ENCODE assay signal across 7 mouse cellular contexts in genomic region chr13:21733466-21733865, GRCm38 (mm10). TPM values are rescaled to one million over a fixed set of nuclear protein-coding genes. Genes with fewer than 3 reads are reported as not detected.
DNase-seq lines count a peak whose midpoint lies in the region; ATAC-seq and TF ChIP-seq lines count a peak whose summit lies in the region.

No protein-coding gene starts in this region.

- no peaks in the 10 kb centered on the region for H3K36me3 ChIP-seq in lung, postnatal 0 days (ENCODE audit: insufficient read depth, low read length)
- no peaks in the 10 kb centered on the region for H3K36me3 ChIP-seq in midbrain, embryonic 12.5 days

- H3K9ac ChIP-seq in lung, postnatal 0 days (replicated peaks; ENCODE audit: low read depth): no peak overlapping the region
- no peak overlapping the region for H3K9ac ChIP-seq in midbrain, embryonic 12.5 days (replicated peaks)

- no peak for DNase-seq in lung, postnatal 0 days (ENCODE audit: low spot score)
- no peak for DNase-seq in lung, adult 2 months
- peak; percentile 43 for DNase-seq in forelimb bud, embryonic 11.5 days (ENCODE audit: low read depth, low spot score)
- no peak for DNase-seq in left cerebral cortex, adult 2 months (ENCODE audit: extremely low spot score in 1 of 2, low spot score in 2 of 2)
- DNase-seq in layer of hippocampus, postnatal 14 days (ENCODE audit: low spot score in 2 of 2): no peak

- no peaks in the 10 kb centered on the region for H3K4me1 ChIP-seq in lung, postnatal 0 days (ENCODE audit: insufficient read depth, low read depth, low read length)
- H3K4me1 ChIP-seq in lung, adult 2 months (ENCODE audit: control insufficient read depth, insufficient read depth, low read length): no peaks in the 10 kb centered on the region
- H3K4me1 ChIP-seq in midbrain, embryonic 12.5 days: peaks cover 5% of the 10 kb centered on the region; the same call in 1 of the 2 replicates

- TF ChIP-seq CTCF in lung, postnatal 0 days (IDR thresholded peaks at IDR 0.05): peak; percentile 18; the same call in 1 of the 2 replicates
- TF ChIP-seq CTCF in lung, adult 2 months (IDR thresholded peaks at IDR 0.05; ENCODE audit: insufficient read depth, low read length): no peak
- no peak; the same call in 1 of the 2 replicates for TF ChIP-seq CTCF in left cerebral cortex, adult 2 months (IDR thresholded peaks at IDR 0.05)

- no peak overlapping the region for H3K4me2 ChIP-seq in lung, postnatal 0 days (replicated peaks; ENCODE audit: low read depth, low read length)
- no peak overlapping the region for H3K4me2 ChIP-seq in midbrain, embryonic 12.5 days (replicated peaks)

- H3K4me3 ChIP-seq in lung, postnatal 0 days (ENCODE audit: low read depth, low read length): no peak overlapping the region
- H3K4me3 ChIP-seq in lung, adult 2 months (replicated peaks; ENCODE audit: extremely low read depth, low read depth, low read length): no peak overlapping the region
- no peak overlapping the region for H3K4me3 ChIP-seq in midbrain, embryonic 12.5 days
- H3K4me3 ChIP-seq in left cerebral cortex, adult 2 months: no peak overlapping the region

- no peaks in the 10 kb centered on the region for H3K9me3 ChIP-seq in lung, postnatal 0 days (ENCODE audit: low read length)
- H3K9me3 ChIP-seq in midbrain, embryonic 12.5 days: no peaks in the 10 kb centered on the region

- 77% methylated on average over 5 of the region's 5 CpGs for WGBS in lung, postnatal 0 days
- WGBS in lung, adult 2 months: 85% methylated on average over 5 of the region's 5 CpGs
- WGBS in midbrain, embryonic 12.5 days: 62% methylated on average over 5 of the region's 5 CpGs

- ATAC-seq in lung, postnatal 0 days: no peak
- peak; percentile 16; the same call in 1 of the 2 replicates for ATAC-seq in midbrain, embryonic 12.5 days (ENCODE audit: low FRiP score, low read depth)
- ATAC-seq in granulocyte monocyte progenitor cell, adult 5-6 weeks (replicated peaks; ENCODE audit: poor library complexity, severe bottlenecking): no peak

- TF ChIP-seq POLR2A in lung, adult 2 months (IDR thresholded peaks at IDR 0.05; ENCODE audit: borderline replicate concordance, extremely low read depth, low read depth, low read length): no peak

- TF ChIP-seq EP300 in lung, postnatal 0 days (IDR thresholded peaks at IDR 0.05): no peak

- no peaks in the 10 kb centered on the region for H3K27me3 ChIP-seq in lung, postnatal 0 days (replicated peaks; ENCODE audit: insufficient read depth, low read length)
- H3K27me3 ChIP-seq in midbrain, embryonic 12.5 days: no peaks in the 10 kb centered on the region

- no peak overlapping the region for H3K27ac ChIP-seq in lung, postnatal 0 days (ENCODE audit: low read length)
- H3K27ac ChIP-seq in midbrain, embryonic 12.5 days (replicated peaks): peak overlapping the region; percentile 98
- H3K27ac ChIP-seq in left cerebral cortex, adult 2 months: no peak overlapping the region

- intact Hi-C loops in left cerebral cortex, adult 2 months (cut with DNase I): no loop called here

RNA-seq across cellular contexts. Expression of gene Hist1h4j, which starts 1.4 kb away (rescaled TPM):
- not detected in 2 replicates for polyA plus RNA-seq in lung, postnatal 0 days (2015; fragmentation: Nextera tagmentation; extraction: Ambion mirVana)
- polyA plus RNA-seq in lung, adult 2 months (2012; rRNA removed): 1.3 and 1.4 TPM in 2 replicates
- 0.97 and 1.4 TPM in 2 replicates for polyA plus RNA-seq in midbrain, embryonic 12.5 days (2016; fragmentation: Nextera tagmentation; extraction: Ambion mirVana)
- total RNA-seq in left cerebral cortex, adult 2 months (2021): 10 to 100 TPM; 13.9 to 19.4 TPM
- total RNA-seq in granulocyte monocyte progenitor cell, adult 5-6 weeks (2014; fragmentation: Nextera tagmentation): 2.1 and 2.5 TPM in 2 replicates
- 277 and 325 TPM in 2 replicates for total RNA-seq in granulocyte monocyte progenitor cell, adult 5-6 weeks (2017)
- 10 to 100 TPM; 14.3 to 15.3 TPM for total RNA-seq in layer of hippocampus, postnatal 14 days (2021)

RNA-seq across cellular contexts. Expression of gene Hist1h2bm, which starts 11.6 kb away (rescaled TPM):
- 0.66 and 0.67 TPM in 2 replicates for polyA plus RNA-seq in lung, postnatal 0 days (2015; fragmentation: Nextera tagmentation; extraction: Ambion mirVana)
- polyA plus RNA-seq in lung, adult 2 months (2012; rRNA removed): 0.70 TPM in 1 of 2 replicates, not detected in the other
- 5.8 TPM in 2 replicates for polyA plus RNA-seq in midbrain, embryonic 12.5 days (2016; fragmentation: Nextera tagmentation; extraction: Ambion mirVana)
- total RNA-seq in left cerebral cortex, adult 2 months (2021): 1 to 10 TPM; 4.8 to 5.4 TPM
- 123 and 125 TPM in 2 replicates for total RNA-seq in granulocyte monocyte progenitor cell, adult 5-6 weeks (2014; fragmentation: Nextera tagmentation)
- 554 and 641 TPM in 2 replicates for total RNA-seq in granulocyte monocyte progenitor cell, adult 5-6 weeks (2017)
- 10 to 100 TPM in 1 of 2 experiments, 1 to 10 TPM in 1; 8.6 to 12.7 TPM for total RNA-seq in layer of hippocampus, postnatal 14 days (2021)

RNA-seq across cellular contexts. Expression of gene Hist1h3h, which starts 16.0 kb away (rescaled TPM):
- polyA plus RNA-seq in lung, postnatal 0 days (2015; fragmentation: Nextera tagmentation; extraction: Ambion mirVana): 2.0 TPM in 1 of 2 replicates, not detected in the other
- 8.2 and 8.6 TPM in 2 replicates for polyA plus RNA-seq in lung, adult 2 months (2012; rRNA removed)
- 6.0 and 10.1 TPM in 2 replicates for polyA plus RNA-seq in midbrain, embryonic 12.5 days (2016; fragmentation: Nextera tagmentation; extraction: Ambion mirVana)
- total RNA-seq in left cerebral cortex, adult 2 months (2021): 10 to 100 TPM; 54.6 to 74.2 TPM
- 4.5 TPM in 1 of 2 replicates, not detected in the other for total RNA-seq in granulocyte monocyte progenitor cell, adult 5-6 weeks (2014; fragmentation: Nextera tagmentation)
- total RNA-seq in granulocyte monocyte progenitor cell, adult 5-6 weeks (2017): 334 and 360 TPM in 2 replicates
- total RNA-seq in layer of hippocampus, postnatal 14 days (2021): 10 to 100 TPM; 68.2 to 84.2 TPM

RNA-seq across cellular contexts. Expression of gene Hist1h4k, which starts 16.8 kb away (rescaled TPM):
- polyA plus RNA-seq in lung, postnatal 0 days (2015; fragmentation: Nextera tagmentation; extraction: Ambion mirVana): 0.84 and 0.89 TPM in 2 replicates
- 5.6 and 9.7 TPM in 2 replicates for polyA plus RNA-seq in lung, adult 2 months (2012; rRNA removed)
- polyA plus RNA-seq in midbrain, embryonic 12.5 days (2016; fragmentation: Nextera tagmentation; extraction: Ambion mirVana): 2.9 and 3.5 TPM in 2 replicates
- 100 to 1,000 TPM; 316 to 377 TPM for total RNA-seq in left cerebral cortex, adult 2 months (2021)
- 143 and 341 TPM in 2 replicates for total RNA-seq in granulocyte monocyte progenitor cell, adult 5-6 weeks (2014; fragmentation: Nextera tagmentation)
- 2,272 and 2,398 TPM in 2 replicates for total RNA-seq in granulocyte monocyte progenitor cell, adult 5-6 weeks (2017)
- total RNA-seq in layer of hippocampus, postnatal 14 days (2021): 100 to 1,000 TPM; 229 to 266 TPM

RNA-seq across cellular contexts. Expression of gene Hist1h2ai, which starts 17.2 kb away (rescaled TPM):
- polyA plus RNA-seq in lung, postnatal 0 days (2015; fragmentation: Nextera tagmentation; extraction: Ambion mirVana): 5.4 TPM in 1 of 2 replicates, not detected in the other
- 5.8 and 6.7 TPM in 2 replicates for polyA plus RNA-seq in lung, adult 2 months (2012; rRNA removed)
- polyA plus RNA-seq in midbrain, embryonic 12.5 days (2016; fragmentation: Nextera tagmentation; extraction: Ambion mirVana): 21.4 and 30.7 TPM in 2 replicates
- total RNA-seq in left cerebral cortex, adult 2 months (2021): 10 to 100 TPM; 25.4 to 32.6 TPM
- 17.2 TPM in 1 of 2 replicates, not detected in the other for total RNA-seq in granulocyte monocyte progenitor cell, adult 5-6 weeks (2014; fragmentation: Nextera tagmentation)
- 2,072 and 5,185 TPM in 2 replicates for total RNA-seq in granulocyte monocyte progenitor cell, adult 5-6 weeks (2017)
- total RNA-seq in layer of hippocampus, postnatal 14 days (2021): 10 to 100 TPM; 17.4 to 55.0 TPM

Comparison
In these comparisons a context has a peak if more than half of its experiments do, and no peak if none do; other contexts are left out.
1. RNA of gene Hist1h2bm, which starts 11.6 kb away (total RNA-seq): 123 to 641 TPM in granulocyte monocyte progenitor cell, adult 5-6 weeks; 8.6 to 12.7 TPM in layer of hippocampus, postnatal 14 days and 4.8 to 5.4 TPM in left cerebral cortex, adult 2 months; every median in the first group is over 4 times any median in the second.